Mouse (Mus musculus) midbrain, embryonic 16.5 days (tissue): ENCODE measurements at regions not wholly inside any gene's neighbourhood (a gene's known extent, or its start where the extent isn't known, plus 50 kb on each side); places are given as distances from the start of the nearest gene placed in this dataset.

ENCODE experiments used
- ATAC-seq: fragments of 200-750 bp; cut with Nextera tagmentation; 2 replicates; pipeline ENCODE4 v1.8.0; 2017; ENCODE audit warnings: moderate TSS enrichment
- H3K27ac ChIP-seq: fragments of 300-500 bp; sonication (generic); 2 replicates; pipeline ENCODE4 v1.5.1; 2014; ENCODE audit warnings: mild to moderate bottlenecking, low read length, mixed read lengths
- H3K27me3 ChIP-seq: fragments of 300-500 bp; sonication (generic); 2 replicates; pipeline ENCODE4 v1.6.1; 2014; ENCODE audit warnings: low read depth, low read length, mixed read lengths; ENCODE audit not compliant: control insufficient read depth, insufficient read depth
- H3K36me3 ChIP-seq: fragments of 300-500 bp; sonication (generic); 2 replicates; pipeline ENCODE4 v1.6.1; 2014; ENCODE audit warnings: mild to moderate bottlenecking, low read length, moderate library complexity, mixed read lengths; ENCODE audit not compliant: control insufficient read depth, insufficient read depth
- H3K4me1 ChIP-seq: fragments of 300-500 bp; sonication (generic); 2 replicates; pipeline ENCODE4 v1.6.1; 2014; ENCODE audit warnings: mild to moderate bottlenecking, low read length, mixed read lengths; ENCODE audit not compliant: control insufficient read depth, insufficient read depth
- H3K4me2 ChIP-seq: fragments of 300-500 bp; sonication (generic); 2 replicates; pipeline ENCODE4 v1.6.1; 2014; ENCODE audit warnings: mild to moderate bottlenecking, low read length, mixed read lengths
- H3K4me3 ChIP-seq: fragments of 300-500 bp; sonication (generic); 2 replicates; pipeline ENCODE4 v1.5.1; 2014; ENCODE audit warnings: low read depth, mild to moderate bottlenecking, low read length, moderate library complexity, mixed read lengths
- H3K9ac ChIP-seq: fragments of 300-500 bp; sonication (generic); 2 replicates; pipeline ENCODE4 v1.6.1; 2014; ENCODE audit warnings: low read depth, low read length, mixed read lengths
- H3K9me3 ChIP-seq: fragments of 300-500 bp; sonication (generic); replicated peaks from 2 replicates; pipeline ENCODE4 v1.6.1; 2014; ENCODE audit warnings: mild to moderate bottlenecking, low read length, mixed read lengths; ENCODE audit not compliant: control insufficient read depth, poor library complexity, severe bottlenecking
- WGBS: fragments of 180-500 bp; shearing (Covaris S2); extraction: QIAGEN DNeasy Blood & Tissue Kit; methylation state at CpG from one replicate; pipeline ENCODE4 v1.1.7; 2014; 5-methylcytosine and 5-hydroxymethylcytosine counted together

DNA sequence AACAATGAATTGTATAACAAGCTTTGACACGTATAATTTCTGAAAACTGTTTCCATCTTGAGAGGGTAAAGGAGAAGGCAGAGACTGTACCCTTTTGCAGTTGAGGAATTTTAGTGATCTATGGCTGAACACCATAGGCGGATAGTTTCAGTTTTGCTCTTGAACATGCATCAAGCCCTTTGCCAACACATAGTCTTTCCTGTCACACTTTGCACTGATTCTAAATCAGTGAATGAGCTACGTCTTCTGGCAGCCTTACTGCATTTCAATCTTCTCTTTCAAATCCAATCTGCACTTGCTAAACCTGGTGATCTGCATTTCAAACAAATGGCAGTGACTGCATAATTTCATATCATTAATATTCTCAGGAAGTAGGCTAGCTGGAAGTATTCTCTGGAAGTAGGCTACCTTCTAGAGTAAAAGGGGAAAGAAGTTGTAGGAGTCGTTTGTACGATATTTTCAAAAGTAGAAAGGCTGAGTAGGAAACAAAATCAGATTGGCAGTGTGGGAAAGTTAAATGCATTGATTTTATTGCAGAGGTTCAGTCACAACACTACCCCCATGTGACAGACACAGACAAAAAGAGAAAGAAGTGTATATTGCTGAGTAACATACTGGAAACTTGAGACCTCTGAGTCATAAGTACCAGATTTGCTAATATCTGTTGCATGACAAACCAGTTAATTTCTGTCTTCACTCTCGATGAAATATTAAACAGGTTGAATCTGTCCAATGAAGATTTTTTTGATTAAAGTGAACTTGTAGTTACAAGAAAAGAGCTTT, 983.3 kb upstream of the Nr2f1 start:
- H3K27ac ChIP-seq, result no peak overlapping the region
- H3K9me3 ChIP-seq, result no peaks in the 10 kb centered on the region
- H3K27me3 ChIP-seq, result no peaks in the 10 kb centered on the region
- no peak overlapping the region for H3K4me2 ChIP-seq
- no peak overlapping the region for H3K9ac ChIP-seq
- H3K4me1 ChIP-seq, result peaks cover 5% of the 10 kb centered on the region; the same call in 1 of the 2 replicates
- ATAC-seq, result peak; percentile 54; the same call in 1 of the 2 replicates
- no peaks in the 10 kb centered on the region for H3K36me3 ChIP-seq
- 57% methylated on average over 6 of the region's 6 CpGs for WGBS
- no peak overlapping the region for H3K4me3 ChIP-seq

GRCm38 (mm10) chr13:79158757-79159156, 959.2 kb upstream of the Nr2f1 start:
- H3K9ac ChIP-seq, result no peak overlapping the region
- no peak for ATAC-seq
- no peak overlapping the region for H3K27ac ChIP-seq
- no peak overlapping the region for H3K4me2 ChIP-seq
- H3K4me3 ChIP-seq, result no peak overlapping the region
- H3K36me3 ChIP-seq, result no peaks in the 10 kb centered on the region
- 81% methylated on average over 3 of the region's 3 CpGs for WGBS
- H3K27me3 ChIP-seq, result no peaks in the 10 kb centered on the region
- H3K9me3 ChIP-seq, result no peaks in the 10 kb centered on the region
- H3K4me1 ChIP-seq, result no peaks in the 10 kb centered on the region

DNA sequence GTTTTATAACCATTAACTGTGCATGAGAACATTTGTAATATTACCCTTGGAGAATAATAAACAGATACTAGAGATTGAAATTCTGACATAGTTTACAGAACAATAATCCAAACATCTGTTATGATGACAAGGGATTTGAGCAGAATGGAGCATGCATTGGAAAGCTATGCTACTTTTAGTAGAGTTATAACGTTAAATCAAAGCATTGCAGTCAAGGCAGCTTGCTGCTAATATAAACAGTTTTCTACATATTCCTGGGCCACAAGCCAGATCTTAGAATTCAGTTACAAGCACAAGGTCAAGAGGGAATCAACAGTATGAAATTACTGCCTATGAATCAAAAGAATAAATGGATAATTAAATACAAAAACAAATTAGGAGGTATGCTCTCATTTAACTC, 943.3 kb upstream of the Nr2f1 start:
- Histone ChIP-seq H3K27me3 (no peaks in the 10 kb centered on the region), H3K27ac (no peak overlapping the region), H3K4me1 (no peaks in the 10 kb centered on the region), H3K4me2 (no peak overlapping the region), H3K36me3 (no peaks in the 10 kb centered on the region), H3K4me3 (no peak overlapping the region), H3K9me3 (no peaks in the 10 kb centered on the region), H3K9ac (no peak overlapping the region)
- ATAC-seq, result no peak
- WGBS, result 43% methylated on average over 1 of the region's 1 CpGs

DNA sequence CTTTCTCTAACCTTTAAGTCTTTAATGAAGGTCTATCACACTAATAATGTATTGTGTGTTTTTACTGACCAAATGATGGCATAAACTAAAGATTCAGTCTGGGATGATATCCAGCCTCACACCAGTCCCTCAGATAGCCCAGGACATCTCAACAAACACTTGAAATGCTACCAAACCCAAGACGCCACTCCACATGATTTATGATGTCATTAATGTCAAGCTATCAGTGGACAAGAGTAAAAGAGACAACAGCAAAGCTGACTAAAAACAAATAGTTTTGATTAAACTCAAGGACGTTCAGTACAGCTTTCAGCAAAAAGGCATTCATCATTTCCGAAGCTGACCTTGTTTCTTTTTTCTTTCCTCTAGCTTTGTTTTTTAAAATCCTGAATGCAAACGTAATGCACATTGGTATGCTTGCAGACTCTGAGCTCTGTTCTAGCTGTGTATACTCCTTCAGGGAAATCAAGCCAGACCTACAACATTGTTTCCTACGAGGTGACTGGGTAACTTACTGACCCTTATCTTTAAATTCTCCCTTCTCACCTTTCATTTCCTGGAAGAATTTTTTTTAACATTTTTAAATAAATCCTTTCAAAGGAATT, 941.9 kb upstream of the Nr2f1 start:
- WGBS, result 56% methylated on average over 5 of the region's 5 CpGs
- no peak for ATAC-seq
- H3K27me3 ChIP-seq, result no peaks in the 10 kb centered on the region
- H3K27ac ChIP-seq, result no peak overlapping the region
- no peaks in the 10 kb centered on the region for H3K36me3 ChIP-seq
- no peaks in the 10 kb centered on the region for H3K9me3 ChIP-seq
- no peak overlapping the region for H3K4me3 ChIP-seq
- H3K4me2 ChIP-seq, result no peak overlapping the region
- no peak overlapping the region for H3K9ac ChIP-seq
- no peaks in the 10 kb centered on the region for H3K4me1 ChIP-seq

DNA sequence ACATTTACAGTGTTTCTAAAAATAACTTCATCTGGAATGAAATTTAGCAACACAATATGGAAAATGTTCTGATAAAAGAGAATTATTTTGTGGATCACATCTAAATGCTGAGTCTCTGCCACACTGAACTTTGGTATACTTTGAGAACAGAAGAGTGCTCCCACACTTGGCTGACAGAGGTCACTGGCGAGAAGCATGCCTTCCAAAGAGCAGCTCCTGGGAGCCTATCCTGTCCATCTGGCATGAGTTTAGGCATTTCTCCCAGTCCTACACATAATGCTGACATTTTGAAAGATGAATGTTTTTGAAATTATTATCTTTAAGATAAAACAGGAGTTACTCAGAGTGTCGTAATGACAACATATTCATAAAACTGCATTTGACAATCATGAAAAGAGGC, 939.2 kb upstream of the Nr2f1 start:
- H3K9ac ChIP-seq, result no peak overlapping the region
- no peaks in the 10 kb centered on the region for H3K4me1 ChIP-seq
- no peak overlapping the region for H3K27ac ChIP-seq
- H3K4me2 ChIP-seq, result no peak overlapping the region
- no peak overlapping the region for H3K4me3 ChIP-seq
- no peaks in the 10 kb centered on the region for H3K36me3 ChIP-seq
- 66% methylated on average over 2 of the region's 2 CpGs for WGBS
- ATAC-seq, result no peak
- H3K9me3 ChIP-seq, result no peaks in the 10 kb centered on the region
- no peaks in the 10 kb centered on the region for H3K27me3 ChIP-seq

- Histone ChIP-seq H3K36me3 (no peaks in the 10 kb centered on the region), H3K27ac (no peak overlapping the region), H3K27me3 (no peaks in the 10 kb centered on the region), H3K4me1 (no peaks in the 10 kb centered on the region), H3K9ac (no peak overlapping the region), H3K9me3 (no peaks in the 10 kb centered on the region), H3K4me3 (no peak overlapping the region), H3K4me2 (no peak overlapping the region)
- no peak for ATAC-seq
- 40% methylated on average over 1 of the region's 1 CpGs for WGBS
Observed at GRCm38 (mm10) chr13:79136726-79137125, 937.2 kb upstream of the Nr2f1 start.
